Mouse (Mus musculus) ZHBTc4 (cell line): Measurements from ENCODE around the gene Pcyt2.
A peak's percentile ranks its signal among the peaks of the same experiment; 100 is the strongest.

Source experiments
- DNase-seq: peaks from one replicate; pipeline ENCODE4 v3.0.0-alpha.2; 2011; ENCODE audit warnings: low read depth, low spot score

Pcyt2 gene

GRCm38 (mm10) chr11:120582268-120582981 is 35.3 kb downstream of the Pcyt2 start:
- peak; percentile 57 for DNase-seq

- peak; percentile 90 for DNase-seq
These were observed 36.1 kb downstream of the Pcyt2 start, which contains the start of gene Arhgdia for GRCm38 (mm10) chr11:120581490-120582267. TSS of gene Arhgdia (minus strand) at chr11:120581624.

- DNase-seq: peak; percentile 61
These were observed 36.8 kb downstream of the Pcyt2 start for GRCm38 (mm10) chr11:120580871-120581331.

GRCm38 (mm10) chr11:120580190-120580589 is 37.5 kb downstream of the Pcyt2 start:
- DNase-seq: peak; percentile 29

GRCm38 (mm10) chr11:120579316-120580107 is 38.2 kb downstream of the Pcyt2 start:
- DNase-seq: peak; percentile 87

- no peak for DNase-seq
These were observed 39.0 kb downstream of the Pcyt2 start for GRCm38 (mm10) chr11:120578694-120579243.

GRCm38 (mm10) chr11:120578024-120578693 is 39.6 kb downstream of the Pcyt2 start:
- no peak for DNase-seq

GRCm38 (mm10) chr11:120577211-120578023 is 40.3 kb downstream of the Pcyt2 start:
- DNase-seq: peak; percentile 60

GRCm38 (mm10) chr11:120576365-120576981 is 41.3 kb downstream of the Pcyt2 start:
- no peak for DNase-seq

GRCm38 (mm10) chr11:120575940-120576339 is 41.8 kb downstream of the Pcyt2 start:
- DNase-seq: no peak

GRCm38 (mm10) chr11:120575046-120575445 is 42.7 kb downstream of the Pcyt2 start:
- no peak for DNase-seq

GRCm38 (mm10) chr11:120574278-120574600 is 43.5 kb downstream of the Pcyt2 start:
- DNase-seq: no peak

- DNase-seq: peak; percentile 32
These were observed 44.0 kb downstream of the Pcyt2 start for GRCm38 (mm10) chr11:120573585-120574277.

GRCm38 (mm10) chr11:120572752-120573584 is 44.8 kb downstream of the Pcyt2 start, which contains the start of gene P4hb:
TSS of gene P4hb (minus strand) at chr11:120573253.
- DNase-seq: peak; percentile 100

- no peak for DNase-seq
These were observed 45.4 kb downstream of the Pcyt2 start for GRCm38 (mm10) chr11:120572417-120572751.

- no peak for DNase-seq
These were observed 45.9 kb downstream of the Pcyt2 start for GRCm38 (mm10) chr11:120571754-120572416.

GRCm38 (mm10) chr11:120571122-120571521 is 46.6 kb downstream of the Pcyt2 start:
- DNase-seq: no peak

GRCm38 (mm10) chr11:120568324-120568723 is 49.4 kb downstream of the Pcyt2 start:
- no peak for DNase-seq
